ENCODE assay signal across 8 mouse cellular contexts in genomic region chr8:71487691-71488445, GRCm38 (mm10). TPM values are rescaled to one million over a fixed set of nuclear protein-coding genes. Genes with fewer than 3 reads are reported as not detected.
DNase-seq lines count a peak whose midpoint lies in the region; ATAC-seq and TF ChIP-seq lines count a peak whose summit lies in the region.

Gene Gtpbp3 (plus strand): TSS chr8:71488103.

- peak; percentile 80 for DNase-seq in B cell, adult 2 months
- peak; percentile 49 to 71 for DNase-seq in adrenal gland, postnatal 4 days (ENCODE audit: low spot score in 2 of 2)
- DNase-seq in kidney, postnatal 0 days (ENCODE audit: low spot score), result peak; percentile 89
- DNase-seq in naive thymus-derived CD4-positive, alpha-beta T cell, adult 2 months (ENCODE audit: low read depth), result peak; percentile 81
- peak; percentile 78 to 88 for DNase-seq in spleen, postnatal 4 days (ENCODE audit: low spot score in 2 of 2)

- H3K4me3 ChIP-seq in heart, embryonic 12.5 days, result peak within 1 kb of the TSS; percentile 80
- peak within 1 kb of the TSS; percentile 71 for H3K4me3 ChIP-seq in kidney, postnatal 0 days (replicated peaks; ENCODE audit: low read depth, low read length)
- H3K4me3 ChIP-seq in liver, embryonic 12.5 days, result peak within 1 kb of the TSS; percentile 85

- H3K27ac ChIP-seq in heart, embryonic 12.5 days (ENCODE audit: poor library complexity, severe bottlenecking), result peak within 1 kb of the TSS; percentile 88
- H3K27ac ChIP-seq in kidney, postnatal 0 days, result peak within 1 kb of the TSS; percentile 93
- H3K27ac ChIP-seq in liver, embryonic 12.5 days, result peak within 1 kb of the TSS; percentile 82

- H3K27me3 ChIP-seq in heart, embryonic 12.5 days (replicated peaks), result 0 out of 2 replicates have a peak, but pooled peaks cover 6% of the 10 kb centered on the region
- H3K27me3 ChIP-seq in kidney, postnatal 0 days (ENCODE audit: insufficient read depth, low read length), result no peaks in the 10 kb centered on the region
- H3K27me3 ChIP-seq in liver, embryonic 12.5 days (replicated peaks), result peaks cover 7% of the 10 kb centered on the region; the same call in 1 of the 2 replicates

- H3K9ac ChIP-seq in heart, embryonic 12.5 days, result peak within 1 kb of the TSS; percentile 91
- peak within 1 kb of the TSS; percentile 80 for H3K9ac ChIP-seq in kidney, postnatal 0 days (ENCODE audit: low read depth, low read length)
- H3K9ac ChIP-seq in liver, embryonic 12.5 days, result peak within 1 kb of the TSS; percentile 84

- peaks cover 19% of the 10 kb centered on the region for H3K4me1 ChIP-seq in heart, embryonic 12.5 days (replicated peaks)
- H3K4me1 ChIP-seq in kidney, postnatal 0 days (replicated peaks; ENCODE audit: insufficient read depth, low read length), result peaks cover 18% of the 10 kb centered on the region; the same call in 1 of the 2 replicates
- H3K4me1 ChIP-seq in liver, embryonic 12.5 days, result peaks cover 45% of the 10 kb centered on the region

- TF ChIP-seq CTCF in kidney, postnatal 0 days (IDR thresholded peaks at IDR 0.05; ENCODE audit: low read depth), result no peak

- H3K36me3 ChIP-seq in heart, embryonic 12.5 days, result peaks cover 36% of the 10 kb centered on the region
- peaks cover 12% of the 10 kb centered on the region; the same call in 1 of the 2 replicates for H3K36me3 ChIP-seq in kidney, postnatal 0 days (ENCODE audit: insufficient read depth, low read length)
- peaks cover 32% of the 10 kb centered on the region for H3K36me3 ChIP-seq in liver, embryonic 12.5 days

- under 1% methylated on average over 33 of the region's 33 CpGs for WGBS in heart, embryonic 12.5 days
- WGBS in kidney, postnatal 0 days, result under 1% methylated on average over 33 of the region's 33 CpGs
- WGBS in liver, embryonic 12.5 days (ENCODE audit: insufficient replicate concordance), result 2% methylated on average over 33 of the region's 33 CpGs

- peak; percentile 37 for ATAC-seq in erythroblast, adult 5-6 weeks (replicated peaks; ENCODE audit: low FRiP score, poor library complexity, severe bottlenecking)
- peak; percentile 34; the same call in 1 of the 2 replicates for ATAC-seq in heart, embryonic 12.5 days (ENCODE audit: insufficient number of reproducible peaks, low FRiP score)
- peak; percentile 29; the same call in 1 of the 2 replicates for ATAC-seq in kidney, postnatal 0 days (replicated peaks; ENCODE audit: low FRiP score, low read depth)
- peak; percentile 45 for ATAC-seq in liver, embryonic 12.5 days

- H3K9me3 ChIP-seq in heart, embryonic 12.5 days (replicated peaks), result no peaks in the 10 kb centered on the region
- no peaks in the 10 kb centered on the region for H3K9me3 ChIP-seq in kidney, postnatal 0 days (replicated peaks; ENCODE audit: low read length)
- no peaks in the 10 kb centered on the region for H3K9me3 ChIP-seq in liver, embryonic 12.5 days (replicated peaks)

- H3K4me2 ChIP-seq in heart, embryonic 12.5 days, result peak within 1 kb of the TSS; percentile 96
- peak within 1 kb of the TSS; percentile 100 for H3K4me2 ChIP-seq in kidney, postnatal 0 days (ENCODE audit: low read length)
- H3K4me2 ChIP-seq in liver, embryonic 12.5 days, result peak within 1 kb of the TSS; percentile 100

RNA-seq across cellular contexts. Expression of gene Gtpbp3, which starts in this region (rescaled TPM):
- total RNA-seq in adrenal gland, postnatal 4 days (2021), result 10 to 100 TPM; 30.6 to 32.0 TPM
- 0.58 and 3.1 TPM in 2 replicates for total RNA-seq in erythroblast, adult 5-6 weeks (2015; ENCODE audit: low replicate concordance)
- 1.7 and 3.9 TPM in 2 replicates for total RNA-seq in erythroblast, adult 5-6 weeks (2017; ENCODE audit: low replicate concordance)
- polyA plus RNA-seq in heart, embryonic 12.5 days (2016; fragmentation: Nextera tagmentation; extraction: Ambion mirVana), result 11.6 and 12.8 TPM in 2 replicates
- 14.5 and 14.6 TPM in 2 replicates for polyA plus RNA-seq in kidney, postnatal 0 days (2015; fragmentation: Nextera tagmentation; extraction: Ambion mirVana)
- 9.3 and 9.6 TPM in 2 replicates for polyA plus RNA-seq in liver, embryonic 12.5 days (2016; fragmentation: Nextera tagmentation; extraction: Ambion mirVana)

Comparison
In these comparisons a context has a peak if more than half of its experiments do, and no peak if none do; other contexts are left out.
1. Peak in every context shown above with its lines: DNase-seq, ATAC-seq, H3K4me3 ChIP-seq and H3K27ac ChIP-seq.
2. RNA of gene Gtpbp3 (total RNA-seq): 30.6 to 32.0 TPM in adrenal gland, postnatal 4 days; 0.58 to 3.9 TPM in erythroblast, adult 5-6 weeks; every median in the first group is over 4 times any median in the second.